Mouse (Mus musculus) right cerebral cortex, postnatal 10 days (tissue): ENCODE results near the gene Dnah8.

Source experiments
- DNase-seq, 2 experiments: peaks; one replicate each; pipeline ENCODE4 v3.0.0; 2021; ENCODE audit warnings: low spot score in 2 of 2

Gene Dnah8

DNA sequence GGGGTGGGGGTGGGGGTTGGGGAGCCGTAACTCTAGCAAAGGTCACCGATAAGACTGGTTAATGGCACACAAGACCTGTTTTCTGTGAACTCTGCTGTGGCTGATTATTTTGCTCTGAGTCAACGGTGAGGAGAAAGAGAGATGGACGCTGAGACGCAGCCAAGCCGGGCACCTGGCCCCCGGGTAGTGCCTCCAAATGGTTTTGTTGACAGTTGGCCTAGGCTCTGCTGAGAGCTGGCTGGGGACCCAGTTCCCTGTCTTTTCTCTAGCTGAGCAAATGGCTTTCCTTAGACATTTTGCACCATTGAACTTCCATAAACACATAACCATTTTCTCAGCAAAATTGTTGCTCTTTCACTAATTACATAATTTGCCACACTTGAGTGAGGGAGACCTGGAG is 253.3 kb downstream of the Dnah8 start:
- DNase-seq, result no peak

DNA sequence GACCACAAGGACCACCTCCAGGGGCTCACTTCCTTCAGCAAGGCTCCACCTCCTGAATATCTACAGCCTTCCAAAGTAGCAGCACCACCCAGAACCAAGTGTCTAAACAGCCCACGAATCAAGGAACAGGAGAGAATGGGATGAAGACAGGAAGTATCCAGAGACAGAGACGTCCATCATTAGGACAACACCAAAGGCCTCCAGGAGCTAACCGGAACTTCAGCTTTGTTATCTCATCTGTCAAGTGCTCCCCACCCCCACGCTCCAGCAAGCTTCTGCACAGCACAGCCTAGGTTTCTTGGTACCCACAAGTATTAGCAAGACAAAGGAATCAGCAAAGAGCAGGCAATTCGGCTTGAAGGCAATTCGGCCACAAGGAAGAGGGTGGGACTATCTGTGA is 254.5 kb downstream of the Dnah8 start:
- DNase-seq, result peak in 1 of 2 experiments; percentile 11

DNA sequence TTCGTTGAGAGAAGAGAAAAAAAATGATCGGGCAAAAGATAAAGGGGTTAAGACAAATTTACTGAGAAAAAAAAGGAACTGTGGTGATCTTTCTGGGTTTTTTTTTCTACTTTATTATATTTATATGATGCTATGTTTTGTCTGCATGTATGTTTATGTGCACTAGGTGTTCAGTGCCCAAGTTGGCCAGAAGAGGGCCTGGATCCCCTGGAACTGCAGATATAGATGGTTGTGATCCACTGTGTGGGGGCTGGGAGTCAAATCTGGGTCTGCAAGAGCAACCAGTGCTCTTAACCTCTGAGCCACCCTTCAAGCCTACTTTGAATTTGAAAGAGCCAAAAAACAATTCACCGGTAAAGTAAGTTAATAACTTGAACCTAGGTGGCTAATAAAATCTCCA is 256.2 kb downstream of the Dnah8 start:
- DNase-seq, result no peak

DNA sequence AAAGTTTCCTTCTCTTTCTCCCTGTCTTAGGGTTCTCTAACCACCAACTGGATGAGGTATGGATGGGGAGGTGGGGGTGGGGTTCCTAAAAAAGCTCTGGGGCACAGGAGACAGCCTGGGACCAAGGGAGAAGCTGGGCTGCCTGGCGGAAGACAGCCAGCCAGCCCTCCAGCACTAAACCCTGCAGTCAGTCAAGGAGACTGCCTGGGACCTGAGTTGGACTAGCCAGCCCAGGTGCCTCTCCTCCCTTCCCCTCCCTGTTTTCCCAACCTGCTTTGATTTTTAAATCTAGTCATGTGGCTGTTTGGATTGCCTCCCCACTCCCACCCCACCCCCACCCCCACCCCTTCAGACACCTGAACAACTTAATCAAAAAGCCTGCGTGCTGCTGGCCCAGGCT is 256.8 kb downstream of the Dnah8 start:
- no peak for DNase-seq

DNA sequence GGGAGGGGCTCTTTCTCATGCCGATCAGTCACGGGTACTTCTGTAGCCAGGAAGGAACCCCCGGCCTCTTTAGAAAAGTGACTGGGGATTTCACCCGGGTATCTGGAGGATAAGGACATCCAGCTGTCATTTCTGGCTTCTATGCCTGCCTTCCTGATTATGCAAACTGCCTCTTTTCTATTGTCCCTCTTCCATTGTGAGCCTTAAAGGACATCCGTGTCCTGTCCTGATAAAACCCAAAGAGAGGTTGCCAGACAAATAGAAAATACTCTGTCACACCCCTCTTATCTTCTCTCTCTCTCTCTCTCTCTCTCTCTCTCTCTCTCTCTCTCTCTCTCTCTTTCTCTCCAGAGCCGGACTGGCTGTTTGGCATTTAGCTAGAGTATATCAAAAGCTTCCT is 258.1 kb downstream of the Dnah8 start:
- no peak for DNase-seq

DNA sequence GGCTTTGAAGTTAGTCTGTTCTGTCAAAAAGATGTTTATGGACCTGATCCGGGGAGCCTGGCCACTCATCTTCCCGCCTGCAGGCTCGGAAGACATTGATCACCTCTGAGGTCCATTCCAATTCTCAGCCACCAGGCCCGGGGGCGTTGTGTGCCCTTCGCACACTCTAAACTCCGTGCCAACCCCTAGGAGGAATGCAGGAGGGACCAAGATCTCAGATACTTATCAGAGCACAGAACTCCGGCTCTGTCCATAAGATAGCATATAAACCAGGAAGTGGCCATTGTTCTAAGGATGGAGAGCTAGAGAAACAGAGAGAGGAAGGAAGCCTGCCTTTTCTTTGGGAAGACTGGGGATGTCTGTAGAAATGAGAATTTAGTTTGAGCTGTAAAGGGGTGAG is 259.4 kb downstream of the Dnah8 start:
- no peak for DNase-seq

DNA sequence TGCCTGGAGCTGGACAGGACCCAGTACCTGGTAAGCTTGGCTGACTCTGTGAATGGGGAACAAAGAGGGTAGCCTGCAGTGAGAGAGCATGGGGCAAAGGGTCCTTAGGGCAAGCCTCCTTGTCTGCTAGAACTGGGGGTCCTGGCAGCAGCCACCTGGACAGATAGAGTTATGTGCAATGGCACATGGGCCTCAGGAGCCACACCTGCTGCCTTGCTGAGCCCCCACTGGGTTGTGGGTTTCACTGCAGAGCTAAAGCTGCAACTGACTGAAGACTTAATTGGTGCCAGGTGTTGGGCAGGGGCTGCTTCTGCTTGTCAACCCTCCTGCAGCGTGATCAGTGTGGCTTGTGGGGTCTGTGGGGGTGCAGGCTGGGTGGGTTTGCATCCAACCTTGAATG is 267.9 kb downstream of the Dnah8 start:
- no peak for DNase-seq

DNA sequence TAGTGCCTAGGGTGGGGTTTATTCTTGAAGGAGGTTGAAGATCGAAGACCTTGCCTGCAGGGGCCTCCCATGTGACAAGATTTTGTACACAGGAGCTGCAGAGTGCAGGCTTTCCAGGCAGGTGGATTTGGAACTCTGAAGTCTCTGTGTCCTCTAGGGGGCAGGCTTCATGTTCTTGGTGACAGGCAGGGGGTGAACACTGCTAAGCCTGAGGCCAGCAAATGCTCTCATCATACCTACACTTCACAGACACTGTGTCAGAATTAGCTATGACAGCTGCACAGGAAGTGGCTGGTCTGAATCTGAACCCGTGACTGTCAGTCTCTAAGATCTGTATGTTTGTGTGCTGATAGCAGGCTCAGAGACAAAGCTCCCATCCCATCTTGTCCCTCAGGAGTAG is 268.6 kb downstream of the Dnah8 start:
- no peak for DNase-seq

DNA sequence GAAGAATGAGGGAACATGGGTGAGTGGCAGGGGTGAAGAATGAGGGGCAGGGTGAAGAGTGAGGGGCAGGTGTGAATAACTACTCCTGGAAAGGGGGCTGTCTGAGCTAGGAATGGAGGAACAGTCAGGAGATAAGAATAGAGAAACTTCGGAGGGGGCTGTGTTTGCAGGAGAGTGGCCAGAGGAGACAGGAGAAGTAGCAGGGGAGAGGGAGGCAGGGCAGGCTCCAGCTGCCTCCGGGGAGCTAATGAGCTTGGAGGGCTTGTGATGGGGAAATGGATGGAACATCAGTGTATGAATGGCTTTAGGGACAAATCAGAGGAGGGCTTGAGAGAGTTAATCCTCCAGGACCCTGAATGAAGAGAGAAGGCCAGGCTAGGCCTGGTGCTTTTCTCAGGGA is 272.9 kb downstream of the Dnah8 start:
- DNase-seq, result no peak

DNA sequence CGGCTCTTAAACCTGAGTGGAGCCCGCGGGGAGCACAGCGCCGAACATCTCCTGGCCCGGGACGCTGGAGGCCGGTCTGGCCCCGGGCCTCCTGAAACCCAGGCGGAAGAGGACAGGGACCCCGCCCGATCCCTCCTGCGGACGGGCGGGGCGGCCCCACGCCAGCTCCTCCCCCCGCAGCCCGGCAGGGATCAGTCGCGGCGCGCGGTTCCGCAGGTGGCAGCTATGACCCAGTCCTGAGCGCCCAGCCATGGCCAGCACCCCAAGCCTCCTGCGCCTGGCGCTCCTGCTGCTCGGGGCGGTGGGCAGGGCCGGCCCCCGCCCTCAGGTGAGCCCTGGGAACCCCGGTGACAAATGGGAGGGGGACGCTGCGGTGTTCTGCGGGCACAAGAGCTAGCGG is 277.5 kb downstream of the Dnah8 start, which contains the start of gene Glp1r:
Gene Glp1r (plus strand): TSS at position 191 of the 400 bp plus-strand sequence.
- no peak for DNase-seq

DNA sequence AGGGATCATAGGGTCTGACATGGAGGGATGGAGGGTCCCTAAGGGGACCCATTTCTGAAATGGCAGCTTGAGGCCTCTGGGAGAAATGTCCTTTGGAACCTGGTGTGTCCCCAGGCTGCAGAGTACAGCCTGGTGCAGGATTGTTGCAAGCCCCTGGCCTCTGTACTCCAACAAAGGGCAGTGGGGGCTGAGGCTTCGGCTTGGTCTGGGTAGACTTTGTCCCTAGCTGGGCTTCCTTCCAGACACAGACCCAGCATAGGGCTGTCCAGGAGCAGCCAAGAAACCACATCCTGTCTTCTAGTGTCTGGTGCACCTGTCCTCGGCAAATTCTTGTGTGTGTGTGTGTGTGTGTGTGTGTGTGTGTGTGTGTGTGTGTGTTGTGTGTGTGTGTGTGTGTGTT is 279.9 kb downstream of the Dnah8 start:
- DNase-seq, result no peak

DNA sequence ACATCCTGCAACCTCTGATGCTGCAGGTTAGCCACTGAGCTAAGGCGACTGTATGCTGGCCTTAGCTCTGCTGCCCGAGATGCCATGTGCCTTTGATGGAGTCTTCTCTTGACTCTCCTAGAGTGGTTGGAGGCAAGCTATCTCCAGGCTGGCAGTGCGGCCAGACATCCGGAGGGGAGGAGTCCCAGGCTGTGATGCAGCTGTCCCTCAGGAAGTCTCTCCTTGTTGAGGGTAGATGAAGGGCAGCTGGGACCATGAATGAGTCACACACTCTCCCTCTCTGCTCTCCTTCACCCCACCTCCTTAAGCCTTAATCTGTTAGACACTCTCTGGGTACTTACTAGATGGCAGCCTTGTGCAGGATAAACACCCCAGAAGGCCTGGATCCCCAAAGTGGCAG is 283.4 kb downstream of the Dnah8 start:
- DNase-seq, result no peak

DNA sequence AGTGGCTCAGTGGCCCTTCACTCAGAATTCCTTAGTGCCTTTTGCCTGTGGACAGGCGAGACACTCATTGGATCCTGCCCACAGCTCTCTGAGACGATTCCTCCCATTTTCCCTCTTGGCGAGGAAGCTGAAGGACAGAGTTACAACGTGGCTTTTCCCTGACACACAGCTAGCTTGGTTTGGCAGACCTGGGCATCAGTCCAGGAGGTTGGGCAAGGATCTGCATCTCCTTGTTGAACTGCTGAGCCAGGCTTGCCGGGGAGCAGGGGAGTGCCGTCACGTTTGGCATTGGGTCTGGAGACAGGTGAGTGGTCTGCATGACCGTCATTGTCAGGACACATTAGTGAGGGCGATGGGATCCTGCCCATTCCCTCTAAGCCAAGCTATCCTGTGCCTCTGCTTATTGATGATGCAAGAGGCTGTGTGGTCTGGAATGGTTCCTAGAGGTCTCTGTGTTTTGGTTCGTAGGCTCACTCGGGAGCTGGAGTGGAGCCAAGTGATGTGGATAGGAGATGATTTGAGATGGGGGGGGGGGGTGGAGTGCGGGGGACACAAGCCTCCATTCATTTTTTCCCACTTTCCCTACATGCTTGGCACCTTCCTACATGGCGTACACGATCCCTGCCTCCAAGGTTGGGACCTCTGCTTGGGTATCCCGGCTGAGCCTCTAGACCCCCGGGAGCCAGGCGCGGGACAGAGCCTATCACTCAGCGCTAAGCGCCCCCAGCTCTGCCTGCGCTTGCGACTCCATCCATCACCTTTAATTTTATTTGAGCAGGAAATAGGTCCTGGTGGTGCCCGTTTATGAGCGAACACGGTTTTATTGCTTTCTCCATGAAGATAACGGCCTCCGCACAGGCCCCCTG is 286.9 kb downstream of the Dnah8 start:
- peak in 1 of 2 experiments; percentile 51 for DNase-seq

DNA sequence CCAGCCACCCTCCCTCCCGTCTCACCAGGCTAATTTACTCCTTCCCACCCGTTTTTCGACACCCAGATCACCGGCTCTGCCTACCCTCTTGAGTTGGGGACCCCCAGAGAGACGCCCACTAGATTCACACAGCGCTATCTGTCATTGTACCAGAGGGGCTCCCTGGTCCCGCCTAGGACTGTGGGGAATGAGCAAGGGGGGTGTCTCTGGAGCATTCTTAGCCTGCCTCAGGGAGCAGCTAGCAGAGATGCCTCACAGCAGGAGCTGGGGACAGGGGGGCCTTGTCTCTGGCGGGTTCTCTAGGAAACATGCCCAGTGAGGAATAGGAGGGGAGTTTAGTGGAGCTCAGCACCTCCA is 287.6 kb downstream of the Dnah8 start:
- DNase-seq, result no peak

DNA sequence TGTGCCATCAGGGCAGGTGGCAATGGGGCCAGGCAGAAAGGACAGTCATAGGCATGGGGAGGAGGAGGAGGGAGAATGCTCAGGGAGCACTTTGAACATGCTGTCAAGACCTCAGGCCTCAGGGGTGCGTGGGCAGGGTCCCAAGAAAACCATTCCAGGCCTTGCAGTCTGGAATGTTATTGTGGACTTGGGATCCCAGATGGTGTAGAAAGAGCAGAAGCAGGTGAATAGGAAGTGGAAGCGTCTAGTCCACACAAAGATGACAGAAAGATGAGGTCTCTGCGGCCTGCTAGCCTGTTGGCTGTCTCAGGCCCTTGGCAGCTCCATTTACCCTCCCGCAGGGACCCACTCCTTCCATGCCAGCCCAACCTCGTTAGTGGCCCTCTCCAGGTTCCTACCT is 288.4 kb downstream of the Dnah8 start:
- DNase-seq, result no peak

DNA sequence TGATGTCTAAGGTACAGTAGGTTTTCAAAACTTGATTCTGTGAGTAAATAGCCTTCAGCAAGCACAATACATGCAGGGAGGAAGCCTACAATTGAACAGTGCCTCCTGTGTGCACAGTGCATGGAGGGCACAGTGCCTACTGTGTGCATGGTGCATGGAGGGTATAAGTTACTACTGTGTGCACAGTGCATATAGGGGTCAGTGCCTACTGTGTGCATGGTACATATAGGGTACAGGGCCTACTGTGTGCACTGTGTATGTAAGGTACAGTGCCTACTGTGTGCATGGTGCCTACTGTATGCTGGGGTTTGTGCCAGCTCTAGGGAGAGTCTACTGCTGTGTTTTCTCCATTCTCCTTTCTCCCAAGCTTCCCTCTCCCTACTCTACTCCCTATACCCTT is 290.1 kb downstream of the Dnah8 start:
- no peak for DNase-seq

DNA sequence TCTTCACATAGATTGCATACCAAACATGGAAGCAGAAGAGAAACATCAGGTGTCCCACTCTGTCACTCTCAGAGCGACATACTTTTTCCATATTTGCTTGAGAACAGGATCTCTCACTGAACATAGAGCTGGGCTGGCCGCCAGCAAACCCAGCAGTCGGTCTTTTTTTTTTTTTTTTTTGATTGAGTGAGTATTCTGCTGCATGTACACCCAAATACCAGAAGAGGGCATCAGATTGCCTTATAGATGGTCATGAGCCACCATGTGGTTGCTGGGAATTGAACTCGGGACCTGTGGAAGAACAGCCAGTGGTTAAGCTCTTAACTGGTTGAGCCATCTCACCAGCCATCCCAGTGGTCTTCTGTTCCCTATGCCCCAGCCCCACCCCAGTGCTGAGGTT is 299.4 kb downstream of the Dnah8 start:
- no peak for DNase-seq
